Mouse (Mus musculus): ENCODE data around the gene Apba1. TPM values are rescaled to one million over a fixed set of nuclear protein-coding genes. Genes with fewer than 3 reads are reported as not detected.

Apba1 gene
- total RNA-seq (2023), result 10 to 100 TPM; 14.5 to 20.6 TPM

GRCm38 (mm10) chr19:23758554-23759321, at the start of gene Apba1:
TSS of gene Apba1 (plus strand) at chr19:23758887.

Other genes starting within 250 kb of the Apba1 start
- gene 1700028P14Rik, start 106.1 kb upstream of the Apba1 start, total RNA-seq (2023), result not detected
- gene Ptar1, start 71.5 kb upstream of the Apba1 start, total RNA-seq (2023), result 10 to 100 TPM; 14.1 to 18.0 TPM